Mouse (Mus musculus): ENCODE measurements around the gene Extl1.

DNA sequence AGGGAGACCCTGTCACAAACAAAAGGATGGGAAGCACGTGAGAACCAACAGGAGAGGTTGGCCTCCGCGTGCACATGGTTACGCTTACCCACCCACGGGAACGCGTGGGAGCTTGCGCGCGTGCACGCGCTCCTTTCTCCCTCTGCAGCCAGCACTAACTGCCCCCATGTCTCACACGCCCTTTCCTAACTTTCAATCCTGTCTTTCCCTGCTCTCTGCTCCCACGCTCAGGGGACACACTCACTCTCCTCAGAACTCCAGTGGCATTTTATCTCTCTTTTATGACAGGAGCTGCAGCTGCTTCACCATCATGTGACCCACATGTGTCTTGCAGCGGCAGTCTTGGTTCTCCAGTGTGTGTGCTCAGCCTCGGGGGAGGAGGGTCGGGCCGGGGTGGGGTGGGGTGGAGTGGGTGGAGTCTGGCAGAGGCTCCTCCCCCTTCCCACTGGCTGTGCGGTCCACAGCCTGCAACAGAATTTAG, 17.6 kb upstream of the Extl1 start:
- TF ChIP-seq MYOG (IDR thresholded peaks at IDR 0.05; ENCODE audit: control insufficient read depth in 1 of 3, insufficient read depth in 1 of 3, insufficient read length in 2 of 3, low read depth in 2 of 3) (peak in 1 of 3 experiments; percentile 50), TCF3 (IDR thresholded peaks at IDR 0.05; ENCODE audit: insufficient read length, low read depth) (no peak), POLR2A (IDR thresholded peaks at IDR 0.05; ENCODE audit: insufficient read length, low read depth) (no peak), MYOD1 (IDR thresholded peaks at IDR 0.05; ENCODE audit: control insufficient read depth in 1 of 3, insufficient read length in 2 of 3, low read depth in 2 of 3) (peak in 2 of 3 experiments; percentile 51 to 68), POLR2AphosphoS2 (IDR thresholded peaks at IDR 0.05; ENCODE audit: insufficient read length, low read depth) (no peak), TCF12 (IDR thresholded peaks at IDR 0.05; ENCODE audit: insufficient read depth, poor library complexity, severe bottlenecking) (no peak), CEBPB (IDR thresholded peaks at IDR 0.05; ENCODE audit: insufficient read depth, poor library complexity, severe bottlenecking) (no peak), REST (IDR thresholded peaks at IDR 0.05; ENCODE audit: insufficient read depth, insufficient read length) (no peak)

Measured in myocyte (in vitro differentiated cells).